Mouse (Mus musculus) stomach, postnatal 0 days (tissue): ENCODE measurements around the gene Thrb. TPM values are rescaled to one million over a fixed set of nuclear protein-coding genes. Genes with fewer than 3 reads are reported as not detected.

Source experiments
- ATAC-seq: fragments of 200-750 bp; cut with Nextera tagmentation; 2 replicates; pipeline ENCODE4 v1.8.0; 2017; ENCODE audit not compliant: low FRiP score, low TSS enrichment
- DNase-seq: peaks from one replicate; pipeline ENCODE4 v3.0.0-alpha.2; 2016; ENCODE audit warnings: low spot score
- H3K27ac ChIP-seq: fragments of 300-500 bp; sonication (generic); replicated peaks from 2 replicates; pipeline ENCODE4 v1.5.1; 2014; ENCODE audit warnings: mild to moderate bottlenecking, control low read depth
- H3K27me3 ChIP-seq: fragments of 300-500 bp; sonication (generic); 2 replicates; pipeline ENCODE4 v1.6.1; 2014; ENCODE audit warnings: low read length; ENCODE audit not compliant: control insufficient read depth, insufficient read depth
- H3K36me3 ChIP-seq: fragments of 300-500 bp; sonication (generic); 2 replicates; pipeline ENCODE4 v1.6.1; 2014; ENCODE audit warnings: low read length, mixed read lengths; ENCODE audit not compliant: control insufficient read depth, insufficient read depth
- H3K4me1 ChIP-seq: fragments of 300-500 bp; sonication (generic); replicated peaks from 2 replicates; pipeline ENCODE4 v1.6.1; 2014; ENCODE audit warnings: antibody characterized with exemption; ENCODE audit not compliant: control insufficient read depth, insufficient read depth
- H3K4me2 ChIP-seq: fragments of 300-500 bp; sonication (generic); replicated peaks from 2 replicates; pipeline ENCODE4 v1.6.1; 2014; ENCODE audit warnings: low read depth, mild to moderate bottlenecking, control low read depth, moderate library complexity
- H3K4me3 ChIP-seq: fragments of 300-500 bp; sonication (generic); 2 replicates; pipeline ENCODE4 v1.5.1; 2014; ENCODE audit warnings: low read depth, low read length, control low read depth
- H3K9ac ChIP-seq: fragments of 300-500 bp; sonication (generic); 2 replicates; pipeline ENCODE4 v1.6.1; 2014; ENCODE audit warnings: mild to moderate bottlenecking, low read length, control low read depth, mixed read lengths
- H3K9me3 ChIP-seq: fragments of 300-500 bp; sonication (generic); 2 replicates; pipeline ENCODE4 v1.6.1; 2016; ENCODE audit warnings: low read length; ENCODE audit not compliant: control insufficient read depth
- CTCF ChIP-seq: IDR thresholded peaks from 2 replicates; pipeline ENCODE4 v1.5.1; 2016; ENCODE audit warnings: antibody characterized with exemption, low read depth, mild to moderate bottlenecking, moderate library complexity
- EP300 ChIP-seq: optimal IDR thresholded peaks from 2 replicates; pipeline ENCODE3; 2016; ENCODE audit warnings: antibody characterized with exemption
- WGBS: fragments of 180-500 bp; shearing (Covaris S2); extraction: QIAGEN DNeasy Blood & Tissue Kit; methylation state at CpG from one replicate; pipeline ENCODE4 v1.1.7; 2014; 5-methylcytosine and 5-hydroxymethylcytosine counted together
- polyA plus RNA-seq: library from polyadenylated mRNA; unstranded; fragments of >200 nt; fragmentation: Nextera tagmentation; extraction: Ambion mirVana; gene quantifications from 2 replicates; pipeline ENCODE4 v1.2.1, GENCODE M21; 2015

The Thrb gene
- polyA plus RNA-seq, 1 experiment from 2014 or later = 4.8 TPM

DNA sequence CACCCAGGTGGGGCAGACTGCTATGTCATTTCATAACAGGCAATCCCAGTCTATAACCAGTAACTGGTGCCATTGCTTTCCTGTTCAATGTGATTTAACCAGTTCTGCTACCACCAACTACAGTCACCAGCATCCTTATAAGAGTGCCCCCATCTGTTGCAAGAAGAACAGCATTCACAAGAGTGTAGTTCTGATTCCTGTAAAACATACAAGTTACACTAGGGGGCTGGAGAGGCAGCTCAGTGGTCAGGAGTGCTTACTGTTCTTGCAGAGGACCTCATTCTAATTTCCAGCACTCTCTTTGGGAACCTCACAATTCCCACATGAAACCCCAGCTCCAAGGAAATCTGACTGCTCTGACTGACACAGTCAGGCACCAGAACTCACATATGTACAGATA lies 318.2 kb downstream of the Thrb start:
- Histone ChIP-seq H3K4me1 (no peaks in the 10 kb centered on the region), H3K4me3 (no peak overlapping the region), H3K9me3 (no peaks in the 10 kb centered on the region), H3K4me2 (no peak overlapping the region), H3K27ac (no peak overlapping the region), H3K27me3 (no peaks in the 10 kb centered on the region), H3K9ac (no peak overlapping the region), H3K36me3 (no peaks in the 10 kb centered on the region)
- ATAC-seq = no peak
- TF ChIP-seq CTCF (peak; percentile 19; the same call in 1 of the 2 replicates), EP300 (no peak)
- no peak for DNase-seq

DNA sequence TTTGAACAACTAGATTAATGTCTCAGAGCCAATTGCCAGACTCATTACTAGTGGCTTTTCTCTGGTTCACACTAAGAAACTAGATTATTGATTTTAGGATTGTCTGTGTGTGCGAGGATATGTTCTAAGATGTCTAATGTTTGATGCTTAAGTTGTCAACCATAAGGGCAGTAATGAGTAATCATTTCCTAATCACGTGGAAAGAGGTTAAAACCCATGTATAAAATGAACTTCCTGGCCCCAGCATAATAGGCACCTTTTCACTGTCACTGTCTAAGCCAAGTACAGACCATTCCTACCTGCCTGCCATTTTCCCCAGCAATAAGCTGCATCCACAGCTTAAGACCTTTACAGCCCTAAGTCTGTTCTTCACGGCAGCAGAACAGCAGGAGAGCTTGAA lies 321.2 kb downstream of the Thrb start:
- Histone ChIP-seq H3K9me3 (no peaks in the 10 kb centered on the region), H3K27me3 (no peaks in the 10 kb centered on the region), H3K27ac (no peak overlapping the region), H3K4me2 (no peak overlapping the region), H3K4me3 (no peak overlapping the region), H3K4me1 (no peaks in the 10 kb centered on the region), H3K9ac (no peak overlapping the region), H3K36me3 (no peaks in the 10 kb centered on the region)
- DNase-seq (no peak), ATAC-seq (no peak)
- TF ChIP-seq CTCF (no peak), EP300 (no peak)
- WGBS = 63% methylated on average over 3 of the region's 3 CpGs

DNA sequence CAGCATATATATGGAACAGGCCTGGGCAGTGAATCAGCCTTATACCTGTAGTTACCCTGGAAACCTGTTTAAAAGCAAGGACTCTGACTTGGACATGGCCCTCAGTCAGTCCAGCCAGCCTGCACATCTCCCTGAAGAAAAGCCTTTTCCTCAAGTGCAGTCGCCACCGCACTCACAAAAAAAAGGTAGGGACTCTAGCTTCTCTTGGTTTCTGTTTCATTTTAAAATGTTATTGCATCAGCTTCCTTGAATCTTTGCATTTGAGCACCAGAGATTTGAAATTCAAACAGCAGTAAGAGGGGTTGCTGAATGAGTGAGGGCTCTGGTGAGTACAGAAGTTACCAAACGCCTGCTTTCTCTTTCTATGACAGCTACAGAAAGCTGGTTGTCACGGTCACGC lies 322.0 kb downstream of the Thrb start:
- H3K4me3 ChIP-seq = no peak overlapping the region
- no peak overlapping the region for H3K27ac ChIP-seq
- H3K27me3 ChIP-seq = no peaks in the 10 kb centered on the region
- H3K4me1 ChIP-seq = no peaks in the 10 kb centered on the region
- no peak for ATAC-seq
- no peaks in the 10 kb centered on the region for H3K9me3 ChIP-seq
- no peak overlapping the region for H3K4me2 ChIP-seq
- DNase-seq = no peak
- TF ChIP-seq CTCF = no peak
- H3K9ac ChIP-seq = no peak overlapping the region
- H3K36me3 ChIP-seq = no peaks in the 10 kb centered on the region
- WGBS = 78% methylated on average over 5 of the region's 5 CpGs

DNA sequence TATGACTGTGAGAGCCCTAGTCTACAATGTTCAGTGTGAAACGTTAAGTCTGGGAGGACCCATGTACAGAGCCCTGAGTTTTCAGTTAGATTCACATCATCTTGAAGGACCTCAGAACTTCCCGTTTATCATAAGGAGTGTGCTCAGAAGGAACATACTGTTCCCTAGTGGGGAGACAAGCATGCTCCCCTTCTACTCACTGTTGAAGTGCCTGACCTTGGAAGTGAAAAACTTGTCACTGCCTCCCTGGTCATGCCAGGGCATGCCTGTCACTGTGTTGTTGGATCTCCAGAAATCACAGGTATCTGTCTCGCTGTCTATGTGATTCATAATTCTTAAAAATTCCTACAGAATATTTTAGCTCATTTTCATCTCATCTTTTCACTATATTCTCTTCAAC lies 323.3 kb downstream of the Thrb start:
- no peak for ATAC-seq
- no peak overlapping the region for H3K4me2 ChIP-seq
- TF ChIP-seq CTCF (no peak), EP300 (no peak)
- H3K27ac ChIP-seq = no peak overlapping the region
- no peak for DNase-seq
- 60% methylated on average over 3 of the region's 3 CpGs for WGBS
- no peak overlapping the region for H3K9ac ChIP-seq
- no peaks in the 10 kb centered on the region for H3K27me3 ChIP-seq
- no peaks in the 10 kb centered on the region for H3K9me3 ChIP-seq
- H3K36me3 ChIP-seq = no peaks in the 10 kb centered on the region
- no peaks in the 10 kb centered on the region for H3K4me1 ChIP-seq
- no peak overlapping the region for H3K4me3 ChIP-seq

DNA sequence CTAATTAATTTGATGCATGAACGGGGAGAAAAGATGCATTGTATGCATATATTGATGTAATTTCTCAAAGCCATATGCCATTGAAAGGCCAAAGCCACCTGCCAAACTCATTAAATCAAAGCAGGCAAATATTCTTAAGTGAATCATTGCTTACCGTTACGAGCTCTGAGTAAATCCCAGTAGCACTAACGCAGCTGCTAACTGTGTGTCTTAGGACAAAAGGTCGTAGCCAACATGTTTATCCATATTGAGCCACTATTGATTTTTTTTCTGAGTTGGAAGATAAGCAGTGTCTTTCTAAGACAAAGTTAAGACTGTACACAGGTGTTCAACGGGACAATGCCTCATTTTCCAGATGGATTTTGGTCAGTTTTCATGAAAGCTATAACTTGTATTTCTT lies 323.8 kb downstream of the Thrb start:
- Histone ChIP-seq H3K9me3 (no peaks in the 10 kb centered on the region), H3K36me3 (no peaks in the 10 kb centered on the region), H3K4me2 (no peak overlapping the region), H3K9ac (no peak overlapping the region), H3K4me1 (no peaks in the 10 kb centered on the region), H3K27ac (no peak overlapping the region), H3K4me3 (no peak overlapping the region), H3K27me3 (no peaks in the 10 kb centered on the region)
- TF ChIP-seq EP300 (no peak), CTCF (no peak)
- DNase-seq (no peak), ATAC-seq (no peak)
- 18% methylated on average over 6 of the region's 6 CpGs for WGBS

DNA sequence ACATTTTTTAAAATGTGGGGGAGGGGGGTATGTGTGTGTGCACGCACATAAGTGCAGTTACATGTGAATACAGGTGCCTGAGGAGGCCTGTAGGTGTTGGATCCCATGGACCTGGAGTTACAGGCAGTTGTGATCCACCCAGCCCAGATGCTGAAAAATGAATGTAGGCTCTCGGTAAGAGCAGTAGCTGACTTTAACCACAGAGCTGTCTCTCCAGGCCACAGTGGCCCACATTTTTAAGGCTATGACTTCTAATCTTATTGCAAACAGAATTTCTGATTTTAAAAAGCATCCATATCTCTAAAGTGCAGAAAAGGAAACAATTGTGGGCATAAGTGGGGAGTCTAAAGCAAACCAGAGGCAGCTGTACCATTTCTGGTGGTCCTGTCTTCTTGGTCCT lies 328.5 kb downstream of the Thrb start:
- DNase-seq (no peak), ATAC-seq (no peak)
- TF ChIP-seq CTCF (no peak), EP300 (no peak)
- H3K9me3 ChIP-seq = no peaks in the 10 kb centered on the region
- no peaks in the 10 kb centered on the region for H3K36me3 ChIP-seq
- no peak overlapping the region for H3K4me2 ChIP-seq
- H3K9ac ChIP-seq = no peak overlapping the region
- H3K4me3 ChIP-seq = no peak overlapping the region
- H3K27ac ChIP-seq = no peak overlapping the region
- 83% methylated on average over 2 of the region's 2 CpGs for WGBS
- H3K4me1 ChIP-seq = no peaks in the 10 kb centered on the region
- no peaks in the 10 kb centered on the region for H3K27me3 ChIP-seq
